Mouse (Mus musculus) heart, adult 2 months (tissue): ENCODE data around the gene Lonp2.

Source experiments
- EP300 ChIP-seq: fragments of 200-500 bp; IDR thresholded peaks from 2 replicates; pipeline ENCODE4 v1.6.1; 2011; ENCODE audit warnings: low read depth, low read length, control low read depth; ENCODE audit not compliant: insufficient read depth
- POLR2A ChIP-seq: fragments of 200-500 bp; IDR thresholded peaks from 2 replicates; pipeline ENCODE4 v1.6.1; 2011; ENCODE audit warnings: mild to moderate bottlenecking, low read depth, low read length, control low read depth; ENCODE audit not compliant: insufficient read depth

DNA sequence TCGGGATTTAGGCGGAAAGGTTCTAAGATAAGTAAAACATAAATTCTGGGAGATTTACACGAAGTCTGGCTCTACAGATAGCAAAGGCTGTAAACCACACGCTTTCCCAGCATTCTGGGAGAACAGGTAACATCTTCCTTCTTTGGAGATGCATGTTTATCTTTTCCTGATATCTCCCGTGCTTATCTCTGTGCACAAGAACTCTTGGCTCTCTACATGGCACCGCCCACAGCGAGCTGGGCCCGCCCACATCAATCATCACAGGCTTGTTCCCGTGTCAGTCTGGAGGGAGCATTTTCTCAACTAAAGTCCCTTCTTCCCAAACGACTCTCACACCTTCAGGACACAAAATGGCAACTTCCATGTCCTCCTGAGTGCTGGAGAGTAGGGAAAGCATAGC lies 30.7 kb upstream of the Lonp2 start:
- TF ChIP-seq EP300 (no peak), POLR2A (no peak)
